Comparison of ENCODE assay signal across 10 mouse cellular contexts in the genomic region with DNA sequence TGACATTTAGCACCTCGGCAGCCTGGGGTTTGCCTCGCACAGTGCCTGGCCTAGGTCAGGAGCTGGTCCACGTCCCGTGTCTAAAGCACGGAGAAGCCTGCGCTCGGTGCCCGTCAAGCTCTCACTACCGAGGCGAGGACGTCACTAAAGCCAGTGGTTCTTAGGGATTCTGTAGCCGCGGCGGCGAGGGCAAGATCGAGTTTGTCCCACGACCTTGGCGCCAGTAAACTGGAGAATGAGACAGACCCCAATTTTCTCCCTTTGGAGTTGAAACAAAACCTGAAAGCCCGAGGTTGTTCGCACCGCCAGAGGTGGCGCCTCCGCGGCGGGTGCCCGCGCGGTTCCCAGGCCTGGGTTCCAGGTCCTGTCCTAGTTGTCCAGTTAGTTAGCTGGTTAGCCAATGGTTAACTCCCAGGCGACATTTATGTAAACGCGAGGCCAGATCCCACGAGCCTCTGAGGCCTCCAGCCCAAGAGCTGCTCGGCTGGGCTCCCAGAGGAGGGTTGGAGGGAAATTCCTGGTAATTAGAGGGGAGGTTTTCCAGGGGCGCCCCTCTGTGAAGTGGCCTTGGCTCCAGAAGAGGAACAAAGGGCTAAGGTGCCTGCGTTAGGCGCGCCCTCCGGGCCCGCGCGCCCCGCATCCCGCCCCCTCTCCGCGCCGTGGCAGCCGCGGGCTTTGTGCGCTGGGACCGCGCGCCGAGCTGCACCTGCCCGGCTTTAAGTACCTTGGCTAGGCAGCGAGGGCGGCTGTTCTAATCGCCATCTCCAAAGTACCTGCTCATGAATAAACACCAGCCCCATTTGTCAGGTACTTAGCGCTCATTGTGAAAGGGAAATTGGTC.
A peak's percentile ranks its signal among the peaks of the same experiment; 100 is the strongest.
DNase-seq lines count a peak whose midpoint lies in the region; ATAC-seq and TF ChIP-seq lines count a peak whose summit lies in the region.
"Had no signal": no experiment of that assay in that cellular context is flagged by ENCODE, and none has a peak within 500 bp of the region (broad histone marks: within the 10 kb centered on the region; RNA-seq: fewer than 3 reads in every experiment).

No protein-coding gene starts in this region.

- no peak for TF ChIP-seq CTCF in E14TG2a.4 (conservative IDR thresholded peaks at IDR 0.05; ENCODE audit: low read length)

- peak overlapping the region; percentile 18; the same call in 1 of the 2 replicates for H3K4me2 ChIP-seq in heart, embryonic 11.5 days
- H3K4me2 ChIP-seq in embryonic facial prominence, embryonic 14.5 days (ENCODE audit: low read depth, low read length): peak overlapping the region; percentile 32
- peak overlapping the region; percentile 3 for H3K4me2 ChIP-seq in limb, embryonic 13.5 days (replicated peaks)
- H3K4me2 ChIP-seq in liver, embryonic 11.5 days: no peak overlapping the region

- DNase-seq in heart, postnatal 10 days: no peak
- DNase-seq in embryonic facial prominence, embryonic 14.5 days (ENCODE audit: low spot score): no peak
- DNase-seq in liver: no peak
- no peak for DNase-seq in liver, embryonic 11.5 days (ENCODE audit: low spot score)
- no peak for DNase-seq in frontal cortex, postnatal 25 days (ENCODE audit: low spot score in 2 of 2)
- DNase-seq: gastrocnemius, postnatal 25 days had no signal

- H3K27ac ChIP-seq in heart, embryonic 11.5 days (ENCODE audit: low read depth, low read length): no peak overlapping the region
- no peak overlapping the region for H3K27ac ChIP-seq in embryonic facial prominence, embryonic 14.5 days (replicated peaks; ENCODE audit: low read depth, low read length)
- no peak overlapping the region for H3K27ac ChIP-seq in limb, embryonic 13.5 days
- no peak overlapping the region for H3K27ac ChIP-seq in liver, embryonic 11.5 days (ENCODE audit: low read depth, low read length)

- H3K4me3 ChIP-seq in heart, embryonic 11.5 days (ENCODE audit: low read depth, low read length): no peak overlapping the region
- H3K4me3 ChIP-seq in E14TG2a.4 (replicated peaks; ENCODE audit: low read length): peak overlapping the region; percentile 56
- peak overlapping the region; percentile 17; the same call in 1 of the 2 replicates for H3K4me3 ChIP-seq in embryonic facial prominence, embryonic 14.5 days (ENCODE audit: low read depth, low read length)
- peak overlapping the region; percentile 6; the same call in 1 of the 2 replicates for H3K4me3 ChIP-seq in limb, embryonic 13.5 days
- no peak overlapping the region for H3K4me3 ChIP-seq in liver, embryonic 11.5 days (ENCODE audit: low read depth, low read length)
- H3K4me3 ChIP-seq: myocyte had no signal

- intact Hi-C loops in heart, postnatal 10 days (cut with DNase I): no loop called here

- no peaks in the 10 kb centered on the region for H3K36me3 ChIP-seq in heart, embryonic 11.5 days (ENCODE audit: control insufficient read depth, insufficient read depth, low read length)
- no peaks in the 10 kb centered on the region for H3K36me3 ChIP-seq in E14TG2a.4 (ENCODE audit: insufficient read depth, low read length)
- H3K36me3 ChIP-seq in embryonic facial prominence, embryonic 14.5 days (ENCODE audit: control insufficient read depth, insufficient read depth, low read length): no peaks in the 10 kb centered on the region
- H3K36me3 ChIP-seq in limb, embryonic 13.5 days: no peaks in the 10 kb centered on the region
- no peaks in the 10 kb centered on the region for H3K36me3 ChIP-seq in liver, embryonic 11.5 days (ENCODE audit: control insufficient read depth, insufficient read depth, low read length)

- WGBS in heart, embryonic 11.5 days (ENCODE audit: insufficient replicate concordance): 1% methylated on average over 54 of the region's 58 CpGs
- WGBS in embryonic facial prominence, embryonic 14.5 days: under 1% methylated on average over 48 of the region's 58 CpGs
- under 1% methylated on average over 58 of the region's 58 CpGs for WGBS in limb, embryonic 13.5 days
- 2% methylated on average over 58 of the region's 58 CpGs for WGBS in liver, embryonic 11.5 days

- no peaks in the 10 kb centered on the region for H3K9me3 ChIP-seq in heart, embryonic 11.5 days (replicated peaks; ENCODE audit: control insufficient read depth, low read length)
- H3K9me3 ChIP-seq in E14TG2a.4 (ENCODE audit: low read length): no peaks in the 10 kb centered on the region; the same call in 1 of the 2 replicates
- no peaks in the 10 kb centered on the region for H3K9me3 ChIP-seq in embryonic facial prominence, embryonic 14.5 days (ENCODE audit: control insufficient read depth, low read length)
- H3K9me3 ChIP-seq in limb, embryonic 13.5 days: no peaks in the 10 kb centered on the region
- H3K9me3 ChIP-seq in liver, embryonic 11.5 days (ENCODE audit: control insufficient read depth, low read length): no peaks in the 10 kb centered on the region

- H3K9ac ChIP-seq in heart, embryonic 11.5 days (ENCODE audit: low read depth, low read length): no peak overlapping the region
- 0 out of 2 replicates have a peak overlapping the region, but pooled peaks have one; percentile 14 for H3K9ac ChIP-seq in embryonic facial prominence, embryonic 14.5 days (ENCODE audit: low read depth, low read length)
- H3K9ac ChIP-seq in limb, embryonic 13.5 days: no peak overlapping the region
- no peak overlapping the region for H3K9ac ChIP-seq in liver, embryonic 11.5 days (ENCODE audit: low read depth, low read length)

- no peak for ATAC-seq in heart, embryonic 11.5 days (replicated peaks; ENCODE audit: insufficient number of reproducible peaks, low FRiP score, low TSS enrichment)
- peak; percentile 9; the same call in 1 of the 2 replicates for ATAC-seq in embryonic facial prominence, embryonic 14.5 days (ENCODE audit: low read depth)
- no peak for ATAC-seq in limb, embryonic 13.5 days (ENCODE audit: low FRiP score, low read depth)
- ATAC-seq in liver, embryonic 11.5 days (replicated peaks; ENCODE audit: low FRiP score): no peak

- H3K27me3 ChIP-seq in heart, embryonic 11.5 days (ENCODE audit: control insufficient read depth, insufficient read depth, low read length): peaks cover 97% of the 10 kb centered on the region
- H3K27me3 ChIP-seq in E14TG2a.4 (ENCODE audit: insufficient read depth, low read length): peaks cover 93% of the 10 kb centered on the region
- peaks cover 96% of the 10 kb centered on the region for H3K27me3 ChIP-seq in embryonic facial prominence, embryonic 14.5 days (replicated peaks; ENCODE audit: control insufficient read depth, insufficient read depth, low read length)
- peaks cover 99% of the 10 kb centered on the region for H3K27me3 ChIP-seq in limb, embryonic 13.5 days
- H3K27me3 ChIP-seq in liver, embryonic 11.5 days (replicated peaks; ENCODE audit: control insufficient read depth, insufficient read depth, low read length): peaks cover 97% of the 10 kb centered on the region

- no peaks in the 10 kb centered on the region for H3K4me1 ChIP-seq in heart, embryonic 11.5 days (ENCODE audit: control insufficient read depth, insufficient read depth, low read length)
- peaks cover 55% of the 10 kb centered on the region for H3K4me1 ChIP-seq in E14TG2a.4 (replicated peaks; ENCODE audit: low read depth, low read length)
- H3K4me1 ChIP-seq in embryonic facial prominence, embryonic 14.5 days (ENCODE audit: control insufficient read depth, insufficient read depth, low read length): no peaks in the 10 kb centered on the region
- peaks cover 7% of the 10 kb centered on the region; the same call in 1 of the 2 replicates for H3K4me1 ChIP-seq in limb, embryonic 13.5 days
- H3K4me1 ChIP-seq in liver, embryonic 11.5 days (replicated peaks; ENCODE audit: control insufficient read depth, insufficient read depth, low read length): no peaks in the 10 kb centered on the region

Comparison
In these comparisons a context has a peak if more than half of its experiments do, and no peak if none do; other contexts are left out.
1. H3K4me3 ChIP-seq: peak in E14TG2a.4 (single experiment), embryonic facial prominence, embryonic 14.5 days (single experiment) and limb, embryonic 13.5 days (single experiment); none in heart, embryonic 11.5 days (single experiment) and liver, embryonic 11.5 days (single experiment).